Mouse (Mus musculus) left cerebral cortex, postnatal 25 days (tissue): Measurements from ENCODE around the gene Nfix. TPM values are rescaled to one million over a fixed set of nuclear protein-coding genes. Genes with fewer than 3 reads are reported as not detected.

Experiments
- DNase-seq, 2 experiments: peaks; one replicate each; pipeline ENCODE4 v3.0.0; 2022; ENCODE audit warnings: low spot score in 2 of 2, mixed read lengths in 1 of 2
- intact Hi-C: fragments of 180-260 bp; cut with DNase I; formaldehyde crosslinking; loops from one replicate; pipeline ENCODE4 v1.15.1; 2025
- total RNA-seq, 2 experiments: library from RNA; stranded (reverse); gene quantifications; 2 replicates each; pipeline ENCODE4 v1.2.3; 2021

Nfix gene
- total RNA-seq, 2 experiments from 2014 or later, result 273 to 322 TPM

GRCm38 (mm10) chr8:84806031-84806430 lies 5.9 kb upstream of the Nfix start:
- no peak for DNase-seq
- intact Hi-C loops, result no loop called here

GRCm38 (mm10) chr8:84799136-84799931 lies 810 bp downstream of the Nfix start:
- peak in 1 of 2 experiments; percentile 52 for DNase-seq
- intact Hi-C loops, result no loop called here

GRCm38 (mm10) chr8:84798446-84799135 lies 1.6 kb downstream of the Nfix start:
- DNase-seq, result no peak
- intact Hi-C loops, result no loop called here

GRCm38 (mm10) chr8:84797971-84798370 lies 2.2 kb downstream of the Nfix start:
- intact Hi-C loops, result no loop called here
- no peak for DNase-seq

- peak in 1 of 2 experiments; percentile 11 for DNase-seq
- intact Hi-C loops, result no loop called here
Observed at GRCm38 (mm10) chr8:84797256-84797797, 2.8 kb downstream of the Nfix start.

- intact Hi-C loops, result loop anchor here (2.0 kb wide), 1 partner anchor 20 kb away; no protein-coding TSS in a partner anchor
- DNase-seq, result peak; percentile 43 to 61
Observed at GRCm38 (mm10) chr8:84794486-84794885, 5.7 kb downstream of the Nfix start.

- DNase-seq, result peak; percentile 55 to 91
- intact Hi-C loops, result loop anchor here (2.0 kb wide), 1 partner anchor 19 kb away; no protein-coding TSS in a partner anchor
Observed at GRCm38 (mm10) chr8:84793791-84794485, 6.2 kb downstream of the Nfix start.

GRCm38 (mm10) chr8:84793134-84793533 lies 7.0 kb downstream of the Nfix start:
- peak; percentile 42 to 79 for DNase-seq
- intact Hi-C loops, result no loop called here

- intact Hi-C loops, result no loop called here
- DNase-seq, result no peak
Observed at GRCm38 (mm10) chr8:84792429-84792947, 7.7 kb downstream of the Nfix start.

- no peak for DNase-seq
- intact Hi-C loops, result no loop called here
Observed at GRCm38 (mm10) chr8:84790537-84790936, 9.6 kb downstream of the Nfix start.

- peak in 1 of 2 experiments; percentile 53 for DNase-seq
- intact Hi-C loops, result no loop called here
Observed at GRCm38 (mm10) chr8:84789855-84790486, 10.2 kb downstream of the Nfix start.

- intact Hi-C loops, result no loop called here
- DNase-seq, result peak in 1 of 2 experiments; percentile 50
Observed at GRCm38 (mm10) chr8:84789345-84789744, 10.8 kb downstream of the Nfix start.

GRCm38 (mm10) chr8:84788896-84789295 lies 11.2 kb downstream of the Nfix start:
- intact Hi-C loops, result no loop called here
- DNase-seq, result peak in 1 of 2 experiments; percentile 75

- DNase-seq, result peak in 1 of 2 experiments; percentile 73
- intact Hi-C loops, result no loop called here
Observed at GRCm38 (mm10) chr8:84787523-84788302, 12.4 kb downstream of the Nfix start.

- no peak for DNase-seq
- intact Hi-C loops, result no loop called here
Observed at GRCm38 (mm10) chr8:84786801-84787467, 13.2 kb downstream of the Nfix start.

GRCm38 (mm10) chr8:84785756-84786677 lies 14.1 kb downstream of the Nfix start:
- peak; percentile 27 to 61 for DNase-seq
- intact Hi-C loops, result no loop called here

- no peak for DNase-seq
- intact Hi-C loops, result no loop called here
Observed at GRCm38 (mm10) chr8:84785506-84785755, 14.7 kb downstream of the Nfix start.
